Mouse (Mus musculus) embryonic facial prominence, embryonic 12.5 days (tissue): ENCODE measurements at regions not wholly inside any gene's neighbourhood (a gene's known extent, or its start where the extent isn't known, plus 50 kb on each side); places are given as distances from the start of the nearest gene placed in this dataset.

Experiments used
- ATAC-seq: fragments of 200-750 bp; cut with Nextera tagmentation; 2 replicates; pipeline ENCODE4 v1.8.0; 2017; ENCODE audit not compliant: insufficient number of reproducible peaks, insufficient read depth, low FRiP score, low TSS enrichment
- H3K27ac ChIP-seq: fragments of 300-500 bp; sonication (generic); 2 replicates; pipeline ENCODE4 v1.5.1; 2016; ENCODE audit warnings: mild to moderate bottlenecking
- H3K27me3 ChIP-seq: fragments of 300-500 bp; sonication (generic); 2 replicates; pipeline ENCODE4 v1.6.1; 2016; ENCODE audit warnings: mild to moderate bottlenecking, moderate library complexity
- H3K36me3 ChIP-seq: fragments of 300-500 bp; sonication (generic); 2 replicates; pipeline ENCODE4 v1.6.1; 2016; ENCODE audit warnings: mild to moderate bottlenecking
- H3K4me1 ChIP-seq: fragments of 300-500 bp; sonication (generic); 2 replicates; pipeline ENCODE4 v1.6.1; 2016
- H3K4me2 ChIP-seq: fragments of 300-500 bp; sonication (generic); replicated peaks from 2 replicates; pipeline ENCODE4 v1.6.1; 2016; ENCODE audit warnings: mild to moderate bottlenecking, moderate library complexity
- H3K4me3 ChIP-seq: fragments of 300-500 bp; sonication (generic); 2 replicates; pipeline ENCODE4 v1.5.1; 2016; ENCODE audit warnings: mild to moderate bottlenecking
- H3K9ac ChIP-seq: fragments of 300-500 bp; sonication (generic); 2 replicates; pipeline ENCODE4 v1.6.1; 2016; ENCODE audit warnings: mild to moderate bottlenecking, moderate library complexity
- H3K9me3 ChIP-seq: fragments of 300-500 bp; sonication (generic); 2 replicates; pipeline ENCODE4 v1.6.1; 2016; ENCODE audit warnings: mild to moderate bottlenecking, moderate library complexity
- WGBS: fragments of 180-500 bp; shearing (Covaris S2); methylation state at CpG from one replicate; pipeline ENCODE4 v1.1.7; 2016; 5-methylcytosine and 5-hydroxymethylcytosine counted together

GRCm38 (mm10) chr13:78576300-78577296, 377.0 kb upstream of the Nr2f1 start:
- H3K4me3 ChIP-seq, result no peak overlapping the region
- H3K9ac ChIP-seq, result no peak overlapping the region
- no peaks in the 10 kb centered on the region for H3K27me3 ChIP-seq
- H3K36me3 ChIP-seq, result no peaks in the 10 kb centered on the region
- no peaks in the 10 kb centered on the region for H3K9me3 ChIP-seq
- H3K4me2 ChIP-seq, result no peak overlapping the region
- ATAC-seq, result no peak; the same call in 1 of the 2 replicates
- no peak overlapping the region for H3K27ac ChIP-seq
- WGBS, result 23% methylated on average over 9 of the region's 9 CpGs
- H3K4me1 ChIP-seq, result peaks cover 11% of the 10 kb centered on the region

GRCm38 (mm10) chr13:78571093-78571492, 371.5 kb upstream of the Nr2f1 start:
- Histone ChIP-seq H3K9me3 (no peaks in the 10 kb centered on the region), H3K27me3 (no peaks in the 10 kb centered on the region), H3K9ac (no peak overlapping the region), H3K4me3 (no peak overlapping the region), H3K36me3 (no peaks in the 10 kb centered on the region), H3K4me2 (no peak overlapping the region), H3K4me1 (no peaks in the 10 kb centered on the region), H3K27ac (no peak overlapping the region)
- ATAC-seq, result no peak
- 79% methylated on average over 2 of the region's 2 CpGs for WGBS

- Histone ChIP-seq H3K36me3 (no peaks in the 10 kb centered on the region), H3K27ac (no peak overlapping the region), H3K9ac (no peak overlapping the region), H3K27me3 (no peaks in the 10 kb centered on the region), H3K9me3 (no peaks in the 10 kb centered on the region), H3K4me2 (no peak overlapping the region), H3K4me1 (no peaks in the 10 kb centered on the region), H3K4me3 (no peak overlapping the region)
- no peak for ATAC-seq
- WGBS, result 38% methylated on average over 2 of the region's 2 CpGs
Measured at GRCm38 (mm10) chr13:78524446-78524937, 324.9 kb upstream of the Nr2f1 start.

- no peaks in the 10 kb centered on the region for H3K36me3 ChIP-seq
- H3K9ac ChIP-seq, result no peak overlapping the region
- no peaks in the 10 kb centered on the region for H3K27me3 ChIP-seq
- no peak overlapping the region for H3K4me2 ChIP-seq
- WGBS, result 91% methylated on average over 1 of the region's 1 CpGs
- H3K4me3 ChIP-seq, result no peak overlapping the region
- no peaks in the 10 kb centered on the region for H3K4me1 ChIP-seq
- ATAC-seq, result no peak
- no peak overlapping the region for H3K27ac ChIP-seq
- H3K9me3 ChIP-seq, result no peaks in the 10 kb centered on the region
Measured at GRCm38 (mm10) chr13:78520771-78521170, 321.2 kb upstream of the Nr2f1 start.

GRCm38 (mm10) chr13:78520186-78520585, 320.6 kb upstream of the Nr2f1 start:
- Histone ChIP-seq H3K36me3 (no peaks in the 10 kb centered on the region), H3K27me3 (no peaks in the 10 kb centered on the region), H3K4me3 (no peak overlapping the region), H3K4me1 (no peaks in the 10 kb centered on the region), H3K27ac (no peak overlapping the region), H3K4me2 (no peak overlapping the region), H3K9ac (no peak overlapping the region), H3K9me3 (no peaks in the 10 kb centered on the region)
- no peak for ATAC-seq
- WGBS, result 83% methylated on average over 3 of the region's 3 CpGs

GRCm38 (mm10) chr13:78500551-78500950, 301.0 kb upstream of the Nr2f1 start:
- Histone ChIP-seq H3K9me3 (no peaks in the 10 kb centered on the region), H3K27me3 (no peaks in the 10 kb centered on the region), H3K9ac (no peak overlapping the region), H3K4me2 (no peak overlapping the region), H3K4me1 (no peaks in the 10 kb centered on the region), H3K36me3 (no peaks in the 10 kb centered on the region), H3K27ac (no peak overlapping the region), H3K4me3 (no peak overlapping the region)
- 88% methylated on average over 7 of the region's 7 CpGs for WGBS
- no peak for ATAC-seq

GRCm38 (mm10) chr13:78483760-78484357, 284.3 kb upstream of the Nr2f1 start:
- H3K27ac ChIP-seq, result no peak overlapping the region

GRCm38 (mm10) chr13:78482929-78483759, 283.6 kb upstream of the Nr2f1 start:
- no peak overlapping the region for H3K27ac ChIP-seq
- no peak overlapping the region for H3K9ac ChIP-seq
- H3K27me3 ChIP-seq, result no peaks in the 10 kb centered on the region
- H3K36me3 ChIP-seq, result no peaks in the 10 kb centered on the region
- H3K9me3 ChIP-seq, result no peaks in the 10 kb centered on the region
- no peak overlapping the region for H3K4me3 ChIP-seq
- 48% methylated on average over 9 of the region's 9 CpGs for WGBS
- no peak overlapping the region for H3K4me2 ChIP-seq
- H3K4me1 ChIP-seq, result no peaks in the 10 kb centered on the region
- peak; percentile 67; the same call in 1 of the 2 replicates for ATAC-seq

More at GRCm38 (mm10) chr13:78483760-78484357, 284.3 kb upstream of the Nr2f1 start:
- Histone ChIP-seq H3K4me1 (no peaks in the 10 kb centered on the region), H3K4me3 (no peak overlapping the region), H3K9me3 (no peaks in the 10 kb centered on the region), H3K9ac (no peak overlapping the region), H3K4me2 (no peak overlapping the region), H3K36me3 (no peaks in the 10 kb centered on the region), H3K27me3 (no peaks in the 10 kb centered on the region)
- no peak for ATAC-seq
- 74% methylated on average over 2 of the region's 2 CpGs for WGBS

GRCm38 (mm10) chr13:78451333-78452070, 251.9 kb upstream of the Nr2f1 start:
- H3K27ac ChIP-seq, result no peak overlapping the region
- no peak overlapping the region for H3K4me2 ChIP-seq
- no peaks in the 10 kb centered on the region for H3K9me3 ChIP-seq
- no peak for ATAC-seq
- H3K9ac ChIP-seq, result no peak overlapping the region
- 0 out of 2 replicates have a peak, but pooled peaks cover 4% of the 10 kb centered on the region for H3K4me1 ChIP-seq
- H3K36me3 ChIP-seq, result no peaks in the 10 kb centered on the region
- no peaks in the 10 kb centered on the region for H3K27me3 ChIP-seq
- H3K4me3 ChIP-seq, result no peak overlapping the region
- 40% methylated on average over 2 of the region's 2 CpGs for WGBS

- no peak overlapping the region for H3K4me3 ChIP-seq
- no peak overlapping the region for H3K9ac ChIP-seq
- WGBS, result 75% methylated on average over 5 of the region's 5 CpGs
- H3K4me1 ChIP-seq, result peaks cover 15% of the 10 kb centered on the region; the same call in 1 of the 2 replicates
- no peak overlapping the region for H3K27ac ChIP-seq
- no peaks in the 10 kb centered on the region for H3K27me3 ChIP-seq
- H3K9me3 ChIP-seq, result no peaks in the 10 kb centered on the region
- H3K4me2 ChIP-seq, result no peak overlapping the region
- no peak for ATAC-seq
- H3K36me3 ChIP-seq, result no peaks in the 10 kb centered on the region
Measured at GRCm38 (mm10) chr13:78446726-78447031, 247.1 kb upstream of the Nr2f1 start.
